Mouse (Mus musculus): ENCODE results near the gene Slc26a3. TPM values are rescaled to one million over a fixed set of nuclear protein-coding genes. Genes with fewer than 3 reads are reported as not detected.
A peak's percentile ranks its signal among the peaks of the same experiment; 100 is the strongest.
"Not testable (repeated sequence)": the region's sequence is repeated elsewhere in the genome, so short reads cannot be mapped to it uniquely, and the experiment has no call there.

The Slc26a3 gene
- total RNA-seq, 2 experiments from 2014 or later = 0.50 to 0.67 TPM

DNA sequence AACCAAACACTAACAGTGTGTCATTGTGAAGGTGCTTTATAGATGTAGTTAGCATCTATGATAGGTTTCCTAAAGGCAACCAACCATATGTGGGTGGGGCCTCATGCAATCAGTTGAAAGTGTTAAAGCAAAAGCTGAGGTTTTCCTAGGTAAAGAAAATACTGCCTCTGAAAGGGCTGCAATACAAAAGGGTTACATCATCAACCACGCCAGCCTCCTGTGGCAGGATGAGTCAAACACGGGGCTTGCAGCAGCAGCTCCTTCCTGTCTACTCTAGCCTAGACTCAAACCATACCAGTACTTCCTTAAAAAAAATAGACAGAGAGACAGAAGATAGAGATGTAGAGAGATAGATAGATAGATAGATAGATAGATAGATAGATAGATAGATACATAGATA is 25.3 kb downstream of the Slc26a3 start:
- no peak for DNase-seq (ENCODE audit: low spot score in 2 of 2)

DNA sequence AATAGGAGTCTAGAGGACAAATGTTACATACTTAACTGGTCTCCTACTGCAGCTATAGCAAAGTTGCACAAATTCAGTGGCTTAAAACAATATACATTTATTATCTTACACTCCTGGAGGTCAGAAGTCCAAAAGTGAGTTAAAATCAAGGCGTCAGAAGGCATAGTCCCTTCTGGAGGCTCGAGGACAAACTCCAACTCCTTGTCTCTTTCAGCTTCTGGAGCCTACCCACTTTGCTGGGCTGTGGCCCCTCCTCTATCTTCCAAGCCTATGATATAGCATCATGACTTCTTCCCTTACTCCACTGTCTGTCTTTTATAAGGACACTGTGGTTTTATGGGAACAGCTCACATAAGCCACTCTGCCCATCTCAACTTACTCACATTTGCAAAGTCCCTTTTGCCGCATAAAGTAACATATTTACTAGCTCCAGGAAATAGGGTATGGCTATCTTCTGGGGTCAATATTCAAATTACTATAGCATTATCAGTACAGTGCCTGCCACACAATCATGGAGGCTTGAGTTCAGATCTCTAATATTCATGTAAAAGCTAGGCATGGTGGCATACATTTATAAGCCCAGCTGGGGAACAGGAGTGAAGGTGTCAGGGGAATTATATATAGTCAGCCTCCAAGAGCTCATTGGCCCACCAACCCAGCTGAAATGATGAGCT is 31.4 kb downstream of the Slc26a3 start:
- no peak for DNase-seq (ENCODE audit: low spot score in 2 of 2)

DNA sequence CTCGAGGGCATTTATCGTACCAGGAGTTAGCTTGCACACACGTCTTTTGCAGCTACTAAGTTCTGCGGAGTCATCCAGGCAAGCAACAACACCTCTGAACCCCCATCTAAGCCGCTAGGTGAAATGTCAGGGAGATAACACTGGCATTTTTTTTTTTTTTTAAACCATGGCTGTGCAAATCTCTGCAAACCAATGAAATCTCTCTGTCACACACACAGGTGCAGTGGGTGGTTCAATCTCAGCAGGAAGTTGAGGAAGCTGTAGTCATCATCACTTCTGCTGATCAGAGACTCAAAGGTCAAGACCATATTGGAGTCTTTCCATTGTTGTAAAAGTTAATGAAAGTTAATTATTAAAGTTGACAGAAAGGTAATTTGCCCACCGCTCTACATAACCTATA is 47.1 kb downstream of the Slc26a3 start:
- DNase-seq (ENCODE audit: low spot score in 2 of 2) = no peak

DNA sequence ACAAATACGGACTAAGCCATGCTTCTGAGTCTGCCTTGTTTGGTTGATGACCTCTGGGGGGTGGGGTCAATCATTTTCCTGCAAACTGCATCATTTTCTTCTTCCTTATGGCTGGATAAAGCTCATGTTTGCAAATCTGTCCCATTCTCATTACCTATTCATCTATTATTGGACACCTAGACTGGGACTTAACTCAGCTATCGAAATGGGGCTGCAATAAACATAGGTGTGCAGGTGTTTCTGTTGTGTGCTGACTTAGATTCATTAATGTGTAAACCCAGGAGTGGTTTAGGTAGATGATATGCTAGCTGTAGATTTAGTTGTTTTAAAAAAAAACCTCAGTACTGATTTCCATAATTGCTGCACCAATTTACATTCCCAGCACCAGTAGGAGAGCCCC is 48.9 kb downstream of the Slc26a3 start:
- no peak for DNase-seq (ENCODE audit: low spot score in 2 of 2)

DNA sequence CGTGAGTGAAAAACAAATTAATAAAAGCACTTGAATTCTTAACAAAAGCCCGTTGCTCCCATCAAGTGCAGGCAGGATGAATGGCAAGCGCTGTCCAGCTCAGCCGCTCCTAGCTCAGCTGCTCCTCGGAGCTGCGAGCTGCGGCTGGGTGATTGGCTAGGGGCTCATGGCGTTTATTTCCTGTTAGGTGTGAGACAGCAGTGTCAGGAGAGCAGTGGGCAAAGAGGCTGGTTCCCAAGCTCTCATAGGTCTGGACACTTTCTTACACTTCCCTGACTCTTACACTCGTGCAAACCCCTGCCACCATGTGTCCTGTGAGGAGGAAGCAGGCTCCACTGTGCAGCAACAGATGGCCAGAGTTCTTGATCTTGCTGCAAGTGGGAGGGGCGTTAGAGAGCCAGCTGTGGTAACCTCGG is 53.5 kb downstream of the Slc26a3 start:
- DNase-seq (ENCODE audit: low spot score in 2 of 2) = no peak

DNA sequence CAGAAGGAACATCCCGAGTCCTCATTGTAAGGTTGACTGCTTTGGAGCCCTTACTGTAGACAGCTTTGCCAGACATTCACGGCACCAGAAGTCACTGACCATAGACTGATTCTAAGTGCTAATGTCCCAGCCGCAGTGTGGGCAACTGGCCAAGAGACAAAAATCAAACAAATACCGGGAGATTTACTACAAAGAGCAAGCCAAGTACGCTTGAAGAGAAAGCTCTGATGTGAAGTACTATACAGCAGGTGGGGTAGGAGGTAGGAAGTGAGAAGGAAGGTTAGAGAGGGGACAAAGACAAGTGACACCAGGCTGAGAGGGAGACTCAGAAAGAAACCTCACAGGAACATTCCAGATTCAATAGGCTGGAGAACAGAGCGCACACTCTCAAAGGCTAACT is 54.2 kb downstream of the Slc26a3 start:
- no peak for DNase-seq (ENCODE audit: low spot score in 2 of 2)

DNA sequence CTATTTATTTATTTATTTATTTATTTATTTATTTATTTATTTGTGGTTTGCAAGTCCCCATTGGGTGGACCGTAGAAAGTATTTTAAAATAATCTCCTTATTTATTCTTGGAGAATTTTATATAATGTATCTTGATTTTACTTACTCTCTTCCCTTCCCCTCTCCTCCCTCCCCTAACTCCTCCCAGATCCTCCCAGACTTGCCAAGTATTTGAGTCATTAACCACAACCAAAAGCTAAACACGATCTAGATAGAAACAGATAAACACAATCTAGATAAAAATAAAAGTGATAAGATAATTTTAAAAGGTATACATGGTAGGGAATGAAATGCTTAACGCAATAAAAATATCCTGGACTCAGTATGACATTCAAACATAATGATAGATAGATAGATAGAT is 58.7 kb downstream of the Slc26a3 start:
- DNase-seq (ENCODE audit: low spot score in 2 of 2) = no peak

DNA sequence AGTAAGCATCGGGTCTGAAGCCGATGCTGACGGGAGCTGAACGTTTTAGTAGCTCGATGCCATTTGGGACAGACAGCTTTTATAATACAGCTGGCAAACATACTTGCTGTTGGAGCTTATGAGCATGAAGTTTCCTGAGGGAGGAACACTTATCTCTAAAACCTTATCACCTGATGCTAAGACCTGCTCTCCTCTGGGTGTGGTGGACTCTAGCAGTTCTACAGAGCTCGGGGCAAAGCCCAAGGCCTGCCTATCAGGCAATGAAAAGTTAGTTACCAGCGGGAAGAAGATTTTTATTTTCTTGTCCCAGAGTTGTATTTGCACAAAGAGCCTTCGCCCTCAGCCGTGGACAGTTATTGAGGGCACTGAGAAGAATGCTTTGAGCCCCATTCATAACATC is 65.6 kb downstream of the Slc26a3 start:
- no peak for DNase-seq (ENCODE audit: low spot score in 2 of 2)

DNA sequence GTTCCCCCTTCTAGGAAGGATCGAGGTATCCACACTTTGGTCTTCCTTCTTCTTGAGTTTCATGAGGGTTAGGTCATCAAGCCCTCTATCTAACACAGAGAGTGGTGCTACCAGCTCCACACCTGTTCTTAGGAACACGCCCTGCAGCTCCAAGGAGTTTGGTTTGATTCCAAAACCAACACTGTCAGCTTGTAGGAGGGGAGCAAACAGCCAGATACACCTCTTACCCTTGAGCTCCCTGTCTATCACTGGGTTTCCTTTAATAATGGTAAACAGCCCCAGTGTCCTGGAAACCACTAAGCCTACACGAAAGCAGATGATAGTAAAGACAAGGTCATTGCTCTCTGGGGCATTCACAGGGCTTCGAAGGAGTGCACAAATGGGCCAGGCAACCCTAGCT is 67.8 kb downstream of the Slc26a3 start:
- DNase-seq (ENCODE audit: low spot score in 2 of 2) = no peak

DNA sequence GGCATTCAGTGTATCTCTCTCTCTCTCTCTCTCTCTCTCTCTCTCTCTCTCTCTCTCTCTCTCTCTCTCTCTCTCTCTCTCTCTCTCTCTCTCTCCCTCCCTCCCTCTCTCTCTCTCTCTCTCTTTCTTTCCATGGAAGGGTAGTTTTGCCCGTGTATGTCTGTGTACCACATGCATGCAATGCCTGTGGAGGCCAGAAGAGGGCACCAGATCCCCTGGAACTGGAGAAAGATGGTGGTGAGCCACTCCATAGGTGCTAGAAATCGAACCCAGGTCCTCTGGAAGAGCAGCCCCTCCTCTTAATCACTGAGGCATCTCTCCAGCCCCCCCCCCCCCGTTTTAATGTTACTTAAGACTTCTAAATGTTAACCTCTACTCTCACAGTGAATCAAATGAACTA is 69.6 kb downstream of the Slc26a3 start:
- DNase-seq (ENCODE audit: low spot score in 2 of 2) = peak in 1 of 2 experiments; percentile 23

DNA sequence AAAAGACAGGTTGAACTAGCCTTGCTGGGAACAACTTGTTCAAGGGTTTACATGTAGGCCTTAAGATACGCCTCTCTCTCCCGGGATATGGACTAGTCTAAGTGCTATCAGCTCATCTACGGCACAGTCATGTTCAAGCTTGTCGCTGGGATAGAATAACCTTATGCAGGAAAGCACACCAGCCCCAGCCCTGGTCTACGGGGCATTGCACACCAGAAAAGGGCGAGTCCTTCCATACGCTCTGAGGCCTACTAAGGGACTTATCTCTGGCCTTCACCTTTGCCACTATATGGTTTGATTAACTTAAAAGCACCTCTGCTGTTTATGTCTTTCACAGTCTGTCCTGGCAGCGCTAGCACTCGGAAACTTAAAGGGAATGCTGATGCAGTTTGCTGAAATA is 70.7 kb downstream of the Slc26a3 start:
- no peak for DNase-seq (ENCODE audit: low spot score in 2 of 2)

DNA sequence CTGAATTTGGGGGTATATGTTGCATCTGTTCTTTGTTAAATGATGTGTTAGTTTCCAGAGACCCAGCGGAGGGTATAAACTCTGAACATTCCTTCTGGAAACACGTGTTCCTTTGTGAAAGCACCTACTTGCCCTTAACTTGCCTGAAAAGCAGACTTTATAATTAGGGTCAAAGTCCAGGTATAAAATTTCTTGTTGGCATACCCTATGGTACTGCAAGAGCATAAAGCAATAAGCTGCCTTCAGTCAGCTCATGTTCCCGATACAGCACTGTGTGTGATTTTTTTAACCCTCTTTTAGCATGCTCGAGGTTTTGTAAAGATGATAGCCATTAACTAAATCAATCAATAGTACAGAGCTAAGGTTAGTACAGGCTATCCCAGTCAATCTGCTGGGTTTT is 71.9 kb downstream of the Slc26a3 start:
- DNase-seq (ENCODE audit: low spot score in 2 of 2) = no peak

DNA sequence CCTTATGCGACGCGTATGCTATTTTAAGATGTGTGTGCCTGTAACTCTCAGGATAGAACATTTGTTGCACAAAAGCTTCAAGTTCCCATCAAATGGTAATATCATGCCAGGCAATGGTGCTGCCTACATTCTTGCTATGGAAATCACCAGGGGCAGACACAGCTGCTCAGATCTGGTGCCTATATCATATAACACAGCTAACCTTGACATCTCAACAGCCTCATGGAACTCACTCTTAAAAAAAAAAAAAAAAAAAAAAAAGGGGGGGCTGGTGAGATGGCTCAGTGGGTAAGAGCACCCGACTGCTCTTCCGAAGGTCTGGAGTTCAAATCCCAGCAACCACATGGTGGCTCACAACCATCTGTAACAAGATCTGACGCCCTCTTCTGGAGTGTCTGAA is 87.5 kb downstream of the Slc26a3 start:
- not testable (repeated sequence) for DNase-seq (ENCODE audit: low spot score in 2 of 2)

DNA sequence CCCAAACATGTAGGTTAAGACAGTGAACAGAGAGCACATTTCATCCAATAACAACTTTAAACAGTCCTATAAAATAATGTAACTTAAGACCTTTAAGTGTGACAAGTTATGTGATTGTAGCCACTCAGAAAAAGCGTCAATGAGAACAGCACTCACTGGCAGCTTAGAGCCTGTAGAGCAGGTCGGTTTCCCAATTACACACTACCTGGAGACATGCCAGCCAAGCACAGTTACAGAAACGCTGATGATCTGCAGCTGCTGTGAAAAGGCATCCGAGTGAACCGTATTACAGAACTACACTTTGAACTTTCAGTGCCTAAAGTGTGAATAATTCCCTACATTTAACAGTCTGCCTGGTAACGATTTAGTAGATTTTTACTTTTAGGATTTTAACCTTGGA is 95.8 kb downstream of the Slc26a3 start:
- DNase-seq (ENCODE audit: low spot score in 2 of 2) = no peak

DNA sequence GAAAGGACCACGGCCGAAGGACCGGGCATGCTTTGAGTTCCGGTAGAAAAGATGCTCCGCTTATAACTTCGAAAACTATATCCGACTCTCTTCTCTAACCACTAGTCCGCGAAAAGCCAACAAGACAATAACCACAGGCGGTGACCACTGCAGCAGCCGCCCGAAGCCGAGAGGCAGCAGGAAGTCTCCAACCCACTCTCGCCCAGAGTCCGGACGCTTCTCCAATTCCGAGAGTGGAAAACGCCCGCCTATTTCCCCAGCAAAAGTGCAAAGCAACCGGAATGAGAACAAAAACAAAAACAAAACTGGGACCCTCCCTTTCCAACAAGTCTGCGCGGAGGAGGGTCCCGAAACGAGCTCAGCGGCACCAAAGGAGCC is 108.3 kb downstream of the Slc26a3 start:
- no peak for DNase-seq (ENCODE audit: low spot score in 2 of 2)

DNA sequence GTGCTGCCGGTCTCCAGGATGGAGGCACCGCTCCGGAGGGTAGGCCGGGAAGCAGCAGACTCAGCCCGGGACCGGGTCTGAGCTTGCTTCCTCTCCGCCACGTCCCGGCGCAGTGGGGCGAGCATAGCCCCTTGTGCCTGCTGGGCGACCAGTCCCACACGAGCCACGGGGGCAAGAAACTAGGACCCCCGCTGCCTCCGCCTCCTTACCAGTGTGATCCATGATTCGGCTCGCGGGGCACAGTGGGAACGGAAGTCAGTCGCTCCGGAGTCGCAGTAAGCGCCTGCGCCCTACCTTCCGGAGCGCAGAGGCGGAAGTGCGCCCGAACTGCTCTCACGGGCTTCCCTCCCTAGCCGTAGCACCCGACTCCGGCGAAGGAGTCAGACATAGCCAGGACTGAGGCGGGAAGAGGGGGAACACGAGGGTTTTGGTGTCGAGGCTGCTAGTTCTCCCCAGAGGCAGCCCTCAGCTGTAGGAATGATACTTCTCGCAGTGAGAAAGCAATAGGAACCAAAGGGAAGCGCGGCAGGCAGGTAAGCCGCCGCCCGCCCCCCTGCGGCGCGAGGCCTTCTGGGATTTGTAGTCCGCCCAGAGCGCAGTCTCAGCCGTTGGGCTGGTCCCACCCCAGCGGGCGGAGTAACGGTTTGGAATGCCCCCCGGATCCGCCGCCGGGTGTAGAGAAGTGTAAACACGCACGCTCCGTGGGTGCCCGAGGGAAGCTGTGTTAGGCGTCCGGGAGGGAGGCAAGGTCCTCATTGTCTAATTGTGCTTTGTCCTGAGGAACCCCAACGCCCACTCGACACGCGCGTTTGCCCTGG is 108.9 kb downstream of the Slc26a3 start, which contains the start of gene Cbll1:
Gene Cbll1, minus strand, starts transcription at position 303 of the 818 bp plus-strand sequence.
- DNase-seq (ENCODE audit: low spot score in 2 of 2) = peak; percentile 96 to 97

DNA sequence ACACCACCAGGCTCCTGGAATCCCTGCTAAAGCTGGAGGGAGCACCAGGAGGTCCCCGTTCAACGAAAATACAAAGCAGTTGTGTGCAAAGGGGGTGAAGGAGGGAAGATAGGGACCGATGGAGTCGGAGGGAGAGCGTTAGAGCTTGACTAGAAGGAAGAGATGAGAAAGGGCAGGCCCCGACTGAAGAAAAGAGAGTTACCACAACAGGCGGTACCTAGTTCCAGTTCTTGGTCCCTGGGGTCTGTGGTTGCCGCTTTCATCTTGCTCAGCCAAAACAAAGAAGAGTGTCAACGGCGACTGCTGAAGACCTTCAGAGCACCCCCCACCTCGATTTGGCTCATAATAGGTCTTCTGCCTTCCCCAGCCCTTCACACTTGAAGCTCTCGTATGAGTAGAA is 109.5 kb downstream of the Slc26a3 start:
- no peak for DNase-seq (ENCODE audit: low spot score in 2 of 2)

DNA sequence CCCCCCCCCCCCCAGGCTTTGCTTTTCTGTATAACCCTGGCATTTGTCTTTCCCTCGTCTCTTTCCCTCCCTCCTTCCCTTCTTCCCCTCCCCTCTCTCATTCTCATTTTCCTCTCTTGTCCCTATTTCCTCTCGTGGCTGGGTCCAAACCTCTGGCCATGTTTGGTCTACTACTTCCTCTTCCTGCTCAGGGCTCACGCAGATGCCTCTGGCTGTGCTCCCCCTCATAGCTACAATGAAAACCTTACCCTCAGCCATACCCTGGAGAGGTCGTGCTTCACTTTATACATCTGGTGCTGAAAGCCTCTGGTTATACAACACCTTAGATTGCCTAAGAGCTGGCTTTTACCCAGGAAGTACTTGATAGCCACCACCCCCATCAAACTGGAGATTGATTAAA is 110.6 kb downstream of the Slc26a3 start:
- DNase-seq (ENCODE audit: low spot score in 2 of 2) = no peak

DNA sequence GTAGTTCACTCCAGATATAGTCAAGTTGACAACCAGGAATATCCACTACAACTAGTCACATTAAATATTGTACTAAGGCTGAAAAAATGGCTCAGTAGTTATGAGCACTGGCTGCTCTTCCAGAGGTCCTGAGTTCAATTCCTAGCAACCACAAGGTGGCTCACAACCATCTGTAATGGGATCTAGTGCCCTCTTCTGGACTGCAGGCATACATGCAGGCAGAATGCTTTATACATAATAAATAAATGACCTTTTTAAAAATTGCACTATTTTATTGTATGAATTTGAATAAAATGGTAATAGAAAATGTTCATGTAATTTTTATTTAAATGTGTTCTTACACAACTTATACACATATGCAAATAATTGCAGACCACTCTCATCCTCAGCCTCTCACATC is 112.5 kb downstream of the Slc26a3 start:
- no peak for DNase-seq (ENCODE audit: low spot score in 2 of 2)

DNA sequence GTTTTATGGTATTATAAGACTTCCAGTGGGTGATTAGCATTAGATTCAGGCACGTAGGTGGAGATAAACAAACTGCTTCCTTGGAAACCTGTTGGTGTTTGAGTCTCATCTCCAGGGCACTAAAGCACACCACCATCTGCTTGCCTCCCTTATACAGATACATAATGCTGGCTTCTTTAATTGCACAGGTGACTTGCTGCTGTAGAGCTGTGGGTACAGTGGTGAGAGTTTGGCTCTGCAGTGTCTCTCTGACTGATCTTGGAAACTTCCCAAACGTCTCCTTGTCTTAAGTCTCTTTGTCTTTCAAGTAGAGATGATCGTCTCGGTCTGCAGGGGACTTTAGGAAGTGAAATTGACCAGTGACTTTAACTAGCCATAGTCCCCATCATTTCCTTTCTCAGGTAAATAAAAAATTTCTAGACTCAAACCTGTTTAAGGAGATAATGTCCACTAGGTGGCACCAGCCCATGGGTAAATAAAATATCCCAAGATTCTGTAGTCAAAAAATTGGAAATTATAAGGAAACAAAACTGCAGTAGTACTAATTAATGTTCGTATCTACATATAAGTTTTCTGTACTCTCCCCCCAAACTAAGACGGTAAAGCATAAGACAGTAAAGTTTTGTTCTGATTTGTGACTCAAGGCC is 117.2 kb downstream of the Slc26a3 start:
- no peak for DNase-seq (ENCODE audit: low spot score in 2 of 2)

DNA sequence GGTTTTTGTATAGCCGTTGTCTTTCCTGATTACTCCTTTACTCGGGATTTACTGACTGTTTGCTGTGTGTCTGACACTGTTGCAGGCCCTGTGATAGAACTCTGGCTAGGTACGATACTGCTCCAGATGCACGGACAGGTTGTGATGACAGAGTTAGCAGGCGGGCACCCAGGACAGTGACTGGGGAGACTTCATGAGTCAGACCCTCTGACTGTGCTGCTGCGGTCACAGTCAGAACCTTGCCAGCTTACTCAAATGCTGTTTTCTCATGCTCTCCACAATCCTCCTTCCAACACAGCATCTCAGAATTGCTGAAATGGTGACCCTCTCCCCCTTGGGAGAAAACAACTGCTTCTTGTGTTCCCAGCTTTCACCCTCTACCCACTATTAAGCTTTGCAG is 117.8 kb downstream of the Slc26a3 start:
- no peak for DNase-seq (ENCODE audit: low spot score in 2 of 2)

DNA sequence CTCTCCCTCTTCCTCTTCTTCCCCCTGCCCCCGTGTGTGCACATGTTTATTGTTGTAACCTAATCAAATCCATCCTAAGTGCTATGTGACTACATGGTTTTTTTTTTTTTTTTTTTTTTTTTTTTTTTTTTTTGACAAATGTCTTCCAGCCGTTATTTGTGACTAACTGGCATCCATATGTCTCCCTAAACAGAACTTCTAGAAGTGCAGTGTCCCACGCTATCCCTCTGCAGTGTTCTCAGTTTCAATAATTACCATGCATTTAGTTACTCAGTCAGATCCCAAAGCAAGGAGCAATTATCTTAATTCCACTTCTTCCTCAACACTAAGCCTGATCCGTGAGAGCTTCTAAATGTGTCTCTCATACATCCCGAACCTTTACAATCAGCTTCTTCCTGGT is 120.5 kb downstream of the Slc26a3 start:
- DNase-seq (ENCODE audit: low spot score in 2 of 2) = no peak
